Mouse (Mus musculus) forebrain, embryonic 10.5 days (tissue): ENCODE results near the gene Lrrn4cl. TPM values are rescaled to one million over a fixed set of nuclear protein-coding genes. Genes with fewer than 3 reads are reported as not detected.

Source experiments
- DNase-seq: peaks from one replicate; pipeline ENCODE4 v3.0.0-alpha.2; 2017; ENCODE audit warnings: low spot score; ENCODE audit errors: extremely low spot score
- H3K27ac ChIP-seq: fragments of 300-500 bp; sonication (generic); 2 replicates; pipeline ENCODE4 v1.5.1; 2016; ENCODE audit warnings: mild to moderate bottlenecking
- H3K27me3 ChIP-seq: fragments of 300-500 bp; sonication (generic); 2 replicates; pipeline ENCODE4 v1.6.1; 2016; ENCODE audit warnings: mild to moderate bottlenecking; ENCODE audit not compliant: poor library complexity, severe bottlenecking
- H3K36me3 ChIP-seq: fragments of 300-500 bp; sonication (generic); replicated peaks from 2 replicates; pipeline ENCODE4 v1.6.1; 2016; ENCODE audit warnings: mild to moderate bottlenecking, moderate library complexity
- H3K4me1 ChIP-seq: fragments of 300-500 bp; sonication (generic); 2 replicates; pipeline ENCODE4 v1.6.1; 2016
- H3K4me3 ChIP-seq: fragments of 300-500 bp; sonication (generic); 2 replicates; pipeline ENCODE4 v1.5.1; 2016; ENCODE audit warnings: mild to moderate bottlenecking, moderate library complexity
- H3K9me3 ChIP-seq: fragments of 300-500 bp; sonication (generic); 2 replicates; pipeline ENCODE4 v1.6.1; 2016; ENCODE audit warnings: mild to moderate bottlenecking, moderate library complexity
- WGBS: fragments of 180-500 bp; shearing (Covaris S2); methylation state at CpG from one replicate; pipeline ENCODE4 v1.1.7; 2016; 5-methylcytosine and 5-hydroxymethylcytosine counted together
- polyA plus RNA-seq: library from polyadenylated mRNA; unstranded; fragments of >200 nt; fragmentation: Nextera tagmentation; extraction: Ambion mirVana; gene quantifications from 2 replicates; pipeline ENCODE4 v1.2.1, GENCODE M21; 2016

Gene Lrrn4cl
- 0.36 and 0.99 TPM in 2 replicates for polyA plus RNA-seq

GRCm38 (mm10) chr19:8850402-8850901 is at the start of gene Lrrn4cl:
Gene Lrrn4cl, plus strand, starts transcription at chr19:8850768.
- WGBS: 34% methylated on average over 7 of the region's 7 CpGs
- peaks cover 10% of the 10 kb centered on the region for H3K4me1 ChIP-seq
- H3K36me3 ChIP-seq: peaks cover 37% of the 10 kb centered on the region
- peak within 1 kb of the TSS; percentile 20 for H3K27ac ChIP-seq
- H3K27me3 ChIP-seq: no peaks in the 10 kb centered on the region
- no peak within 1 kb of the TSS for H3K4me3 ChIP-seq
- H3K9me3 ChIP-seq: no peaks in the 10 kb centered on the region
- DNase-seq: no peak

DNA sequence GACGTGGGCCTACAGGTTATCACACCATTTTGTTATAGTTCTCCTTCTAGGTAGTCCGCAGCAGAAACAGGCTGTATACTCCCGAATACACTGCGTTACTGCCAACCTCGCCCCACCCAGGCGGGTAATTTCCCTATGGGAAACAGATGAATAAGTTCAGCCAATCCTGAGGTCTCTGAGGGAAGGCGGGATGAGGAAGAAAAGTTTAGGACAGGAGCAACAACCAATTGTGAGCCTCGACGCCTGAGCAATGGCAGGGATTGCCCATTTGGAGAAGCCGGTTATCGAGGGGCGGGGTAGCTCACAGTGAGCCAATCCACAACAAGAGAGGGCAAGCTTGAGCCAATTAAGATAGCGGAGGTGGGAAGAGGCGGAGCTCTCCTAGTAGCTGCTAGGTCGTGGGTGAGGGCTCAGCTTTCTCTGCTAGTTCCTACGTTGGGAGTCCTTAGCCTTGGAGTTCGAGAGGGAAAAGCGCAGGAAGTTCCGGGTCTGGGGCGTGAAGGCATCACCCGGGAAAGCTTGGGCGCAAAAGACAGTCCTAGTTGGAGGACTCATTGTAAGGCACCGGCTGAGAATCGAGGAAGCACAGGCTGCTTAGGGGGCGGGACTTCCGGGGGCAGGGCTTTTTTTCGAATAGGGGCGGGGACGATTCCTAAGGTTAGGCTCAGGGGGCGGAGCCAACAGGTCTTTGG is 48.3 kb upstream of the Lrrn4cl start, which contains the start of gene Zbtb3:
Gene Zbtb3, plus strand, starts transcription at position 426 of the 692 bp plus-strand sequence.
- Histone ChIP-seq H3K27ac (peak within 1 kb of the TSS; percentile 90), H3K36me3 (peaks cover 42% of the 10 kb centered on the region), H3K9me3 (no peaks in the 10 kb centered on the region), H3K4me1 (peaks cover 28% of the 10 kb centered on the region), H3K4me3 (peak within 1 kb of the TSS; percentile 65), H3K27me3 (no peaks in the 10 kb centered on the region)
- under 1% methylated on average over 30 of the region's 30 CpGs for WGBS
- peak; percentile 96 for DNase-seq

DNA sequence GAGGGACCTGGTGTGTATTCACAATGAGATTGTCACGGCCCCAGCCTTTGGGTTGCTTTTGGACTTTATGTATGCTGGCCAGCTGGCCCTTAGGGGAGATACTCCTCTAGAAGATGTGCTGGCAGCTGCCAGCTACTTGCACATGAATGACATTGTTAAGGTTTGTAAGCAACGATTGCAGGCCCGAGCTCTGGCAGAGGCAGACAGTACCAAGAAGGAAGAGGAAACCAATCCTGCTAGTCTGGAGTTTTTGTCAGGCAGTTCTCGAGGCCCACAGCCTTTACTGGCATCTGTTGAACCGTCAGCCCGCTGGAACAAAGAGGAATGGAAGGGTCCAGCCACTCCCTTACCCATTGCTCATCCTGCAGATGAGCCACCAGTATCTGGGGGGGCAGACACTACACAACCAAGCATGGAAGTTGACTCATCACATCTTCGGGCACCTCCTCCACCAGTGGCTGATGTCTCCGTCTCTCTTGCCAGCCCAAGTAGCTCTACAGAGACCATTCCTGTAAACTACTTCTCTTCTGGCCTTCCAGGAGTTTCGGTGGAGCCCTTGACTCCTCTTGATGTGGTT is 47.3 kb upstream of the Lrrn4cl start:
- H3K27me3 ChIP-seq: no peaks in the 10 kb centered on the region
- 94% methylated on average over 9 of the region's 9 CpGs for whole genome bisulfite sequencing
- H3K9me3 ChIP-seq: no peaks in the 10 kb centered on the region
- peak overlapping the region; percentile 90 for H3K27ac ChIP-seq
- peaks cover 52% of the 10 kb centered on the region for H3K36me3 ChIP-seq
- H3K4me3 ChIP-seq: peak overlapping the region; percentile 65
- H3K4me1 ChIP-seq: peaks cover 21% of the 10 kb centered on the region
- no peak for DNase-seq

DNA sequence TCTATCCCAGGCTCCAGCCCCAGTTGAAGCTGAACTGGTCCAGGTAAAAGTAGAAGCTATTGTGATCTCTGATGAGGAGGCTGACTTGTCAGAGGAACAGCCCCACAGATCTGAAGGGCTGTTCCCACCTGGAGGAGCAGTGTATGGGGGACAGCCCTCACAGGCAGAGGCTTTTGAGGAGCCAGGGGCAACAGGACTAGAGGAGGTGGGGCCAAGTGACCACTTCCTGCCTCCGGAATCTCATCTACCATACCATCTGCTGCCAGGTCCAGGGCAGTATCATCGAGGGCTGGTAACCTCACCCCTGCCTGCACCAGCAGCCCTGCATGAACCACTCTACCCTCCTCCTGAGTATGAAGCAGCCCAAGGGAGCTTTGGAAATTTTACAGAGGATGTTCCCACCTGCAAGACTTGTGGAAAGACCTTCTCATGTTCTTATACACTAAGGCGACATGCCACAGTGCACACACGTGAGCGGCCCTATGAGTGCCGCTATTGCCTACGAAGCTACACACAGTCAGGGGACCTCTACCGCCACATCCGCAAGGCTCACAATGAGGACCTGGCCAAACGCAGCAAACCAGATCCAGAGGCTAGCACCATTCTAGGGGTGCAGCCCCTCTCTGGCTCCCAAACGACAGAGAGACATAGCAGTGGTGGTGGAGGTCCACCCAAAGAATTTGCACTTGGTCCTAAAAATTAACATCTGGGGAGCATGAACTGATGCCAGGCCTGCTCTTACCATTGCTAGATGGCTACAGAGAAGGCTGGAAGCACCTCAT is 46.5 kb upstream of the Lrrn4cl start:
- Histone ChIP-seq H3K36me3 (peaks cover 59% of the 10 kb centered on the region), H3K4me3 (peak overlapping the region; percentile 65; the same call in 1 of the 2 replicates)

DNA sequence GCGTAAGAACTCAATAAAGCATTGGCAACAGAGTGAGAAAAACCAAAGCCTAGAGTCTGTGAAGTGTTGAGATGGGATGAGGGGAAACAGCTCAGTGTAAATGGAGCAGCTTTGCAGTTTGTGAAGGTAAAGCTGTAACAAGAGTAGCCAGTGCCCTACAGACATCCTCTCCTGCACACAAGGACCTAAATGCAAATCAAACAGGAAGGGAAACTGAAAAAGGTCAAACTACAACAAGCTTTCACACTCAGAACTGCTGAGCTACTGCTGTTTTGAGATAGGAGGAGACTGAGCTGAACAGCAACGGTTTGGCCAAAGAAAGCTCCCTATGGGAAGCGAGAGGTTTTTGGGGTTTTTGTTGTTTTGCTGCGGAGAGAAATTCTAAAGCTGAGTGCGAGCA is 43.8 kb upstream of the Lrrn4cl start:
- H3K9me3 ChIP-seq: no peaks in the 10 kb centered on the region
- no peak for DNase-seq
- H3K27me3 ChIP-seq: no peaks in the 10 kb centered on the region
- H3K4me3 ChIP-seq: no peak overlapping the region
- WGBS: 96% methylated on average over 5 of the region's 5 CpGs
- peaks cover 86% of the 10 kb centered on the region for H3K36me3 ChIP-seq
- H3K4me1 ChIP-seq: peaks cover 17% of the 10 kb centered on the region
- no peak overlapping the region for H3K27ac ChIP-seq

More for the DNA sequence above, 46.5 kb upstream of the Lrrn4cl start:
- Histone ChIP-seq H3K4me1 (peaks cover 21% of the 10 kb centered on the region), H3K27me3 (no peaks in the 10 kb centered on the region), H3K9me3 (no peaks in the 10 kb centered on the region), H3K27ac (0 out of 2 replicates have a peak overlapping the region, but pooled peaks have one; percentile 90)
- 90% methylated on average over 11 of the region's 11 CpGs for WGBS
- no peak for DNase-seq

DNA sequence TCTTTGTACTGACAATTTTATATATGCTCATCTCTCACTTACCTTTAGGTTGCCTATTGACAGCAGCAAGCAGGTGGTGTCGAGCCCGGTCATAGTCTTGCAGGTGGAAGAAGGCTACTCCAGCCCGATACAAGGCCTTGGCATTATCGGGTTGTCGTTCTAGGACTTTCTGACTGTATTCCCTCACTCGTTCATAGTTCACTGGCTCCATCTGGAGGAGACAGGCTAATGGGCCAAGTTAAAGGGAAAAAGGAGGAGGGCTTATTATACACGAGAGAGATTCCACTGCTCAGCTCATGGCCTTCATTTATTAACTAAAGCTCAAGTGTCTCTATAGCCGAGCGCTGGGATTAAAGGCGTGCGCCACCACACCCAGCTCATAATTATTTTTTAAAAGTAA is 34.8 kb upstream of the Lrrn4cl start:
- Histone ChIP-seq H3K4me1 (peaks cover 31% of the 10 kb centered on the region), H3K4me3 (peak overlapping the region; percentile 4; the same call in 1 of the 2 replicates), H3K36me3 (peaks cover 65% of the 10 kb centered on the region), H3K27ac (no peak overlapping the region), H3K9me3 (no peaks in the 10 kb centered on the region), H3K27me3 (no peaks in the 10 kb centered on the region)
- WGBS: 90% methylated on average over 11 of the region's 11 CpGs
- no peak for DNase-seq

GRCm38 (mm10) chr19:8817001-8817400 is 33.6 kb upstream of the Lrrn4cl start:
- Histone ChIP-seq H3K27me3 (no peaks in the 10 kb centered on the region), H3K9me3 (no peaks in the 10 kb centered on the region), H3K4me3 (peak overlapping the region; percentile 81), H3K36me3 (peaks cover 57% of the 10 kb centered on the region), H3K4me1 (peaks cover 38% of the 10 kb centered on the region), H3K27ac (no peak overlapping the region; the same call in 1 of the 2 replicates)
- WGBS: 75% methylated on average over 3 of the region's 3 CpGs
- DNase-seq: no peak

DNA sequence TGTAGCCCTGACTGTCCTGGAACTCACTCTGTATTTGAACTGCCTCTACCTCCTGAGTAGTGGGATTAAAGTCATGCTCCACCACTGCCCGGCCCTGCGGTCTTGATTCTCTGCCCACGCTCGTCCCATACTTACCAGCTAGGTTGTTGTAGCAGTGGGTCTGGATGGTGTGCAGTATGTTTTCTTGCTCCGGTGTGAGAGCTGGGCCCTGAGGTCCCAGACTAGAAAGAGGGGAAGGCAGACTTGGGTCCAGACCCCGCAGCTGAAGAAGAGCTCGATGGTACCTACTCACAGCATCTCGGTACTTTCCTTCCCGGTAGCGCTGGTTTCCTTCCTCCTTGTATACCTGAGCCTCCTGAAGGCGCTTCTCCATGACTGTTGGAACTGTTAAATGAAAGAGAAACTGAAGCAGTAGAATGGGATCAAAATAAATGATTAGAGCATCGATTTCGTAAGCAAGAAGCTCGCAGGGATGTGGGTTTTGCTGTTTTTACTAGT is 32.2 kb upstream of the Lrrn4cl start:
- WGBS: 37% methylated on average over 14 of the region's 14 CpGs
- H3K36me3 ChIP-seq: peaks cover 53% of the 10 kb centered on the region
- no peak for DNase-seq
- peak overlapping the region; percentile 97 for H3K27ac ChIP-seq
- no peaks in the 10 kb centered on the region for H3K27me3 ChIP-seq
- no peaks in the 10 kb centered on the region for H3K9me3 ChIP-seq
- H3K4me3 ChIP-seq: peak overlapping the region; percentile 81
- peaks cover 52% of the 10 kb centered on the region for H3K4me1 ChIP-seq

- Histone ChIP-seq H3K4me3 (peak within 1 kb of the TSS; percentile 81), H3K36me3 (peaks cover 53% of the 10 kb centered on the region), H3K9me3 (no peaks in the 10 kb centered on the region), H3K27me3 (no peaks in the 10 kb centered on the region), H3K27ac (peak within 1 kb of the TSS; percentile 97), H3K4me1 (peaks cover 52% of the 10 kb centered on the region)
- WGBS: 1% methylated on average over 33 of the region's 33 CpGs
- peak; percentile 97 for DNase-seq
Measured at GRCm38 (mm10) chr19:8818801-8819595, 31.6 kb upstream of the Lrrn4cl start, which contains the start of gene Ttc9c. Gene Ttc9c, minus strand, starts transcription at chr19:8819333.

DNA sequence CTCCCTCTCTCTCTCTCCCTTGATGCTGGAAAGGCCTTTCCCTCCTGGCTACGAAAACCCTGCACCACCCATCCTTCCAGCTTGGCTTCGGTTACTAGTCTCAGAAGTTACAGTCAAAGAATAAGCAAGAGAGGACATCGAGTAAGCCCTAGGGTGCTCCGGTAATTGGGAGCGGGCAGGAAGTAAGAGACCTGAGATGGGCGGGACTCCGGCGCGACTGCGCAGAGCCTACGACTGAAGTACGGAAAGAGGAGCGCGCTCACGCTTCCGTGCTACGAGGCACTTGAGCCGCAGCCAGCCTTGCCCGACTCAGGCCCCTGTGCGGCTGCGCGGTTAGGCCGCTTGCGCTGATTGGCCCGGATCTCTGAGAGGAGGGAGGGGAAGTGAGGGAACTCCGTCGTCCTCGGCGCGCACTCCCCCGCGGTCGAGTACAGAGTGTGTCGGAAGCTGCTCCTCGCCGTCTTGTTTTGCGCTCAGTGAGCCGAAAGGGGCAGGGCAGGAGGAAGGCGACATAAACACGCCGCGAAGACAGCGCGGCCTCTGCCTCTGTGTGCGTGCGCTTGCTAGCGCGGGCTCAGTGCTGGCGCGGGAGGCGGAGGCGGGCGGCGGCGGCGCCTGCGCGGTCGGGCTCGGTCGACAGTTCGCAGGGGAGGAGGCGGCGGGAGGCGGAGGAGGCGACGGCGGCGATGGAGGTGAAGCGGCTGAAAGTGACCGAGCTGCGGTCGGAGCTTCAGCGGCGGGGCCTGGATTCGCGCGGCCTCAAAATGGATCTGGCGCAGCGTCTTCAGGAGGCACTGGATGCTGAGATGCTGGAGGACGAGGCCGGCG is 30.8 kb upstream of the Lrrn4cl start, which contains the start of gene Hnrnpul2:
Gene Hnrnpul2, plus strand, starts transcription at position 415 of the 828 bp plus-strand sequence.
- H3K4me1 ChIP-seq: peaks cover 52% of the 10 kb centered on the region

DNA sequence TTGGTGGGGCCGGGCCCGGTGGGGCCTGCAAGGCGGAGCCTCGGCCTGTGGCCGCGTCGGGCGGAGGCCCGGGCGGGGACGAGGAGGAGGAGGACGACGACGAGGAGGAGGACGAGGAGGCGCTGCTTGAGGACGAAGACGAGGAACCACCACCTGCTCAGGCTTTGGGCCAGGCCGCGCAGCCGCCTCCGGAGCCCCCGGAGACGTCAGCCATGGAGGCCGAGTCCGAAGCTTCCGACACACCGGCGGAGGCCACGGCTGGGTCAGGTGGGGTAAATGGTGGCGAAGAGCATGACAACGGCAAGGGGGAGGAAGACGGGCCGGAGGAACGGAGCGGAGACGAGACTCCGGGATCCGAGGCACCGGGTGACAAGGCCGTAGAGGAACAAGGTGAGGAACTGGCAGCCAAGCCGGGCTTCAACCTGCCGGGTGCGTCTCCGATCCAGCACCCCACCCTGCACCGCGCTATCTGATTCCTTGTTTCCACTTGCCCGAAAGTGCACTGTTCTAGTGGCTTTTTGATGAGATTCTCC is 30.1 kb upstream of the Lrrn4cl start:
- peaks cover 48% of the 10 kb centered on the region for H3K4me1 ChIP-seq
- H3K4me3 ChIP-seq: peak overlapping the region; percentile 81
- DNase-seq: no peak
- H3K27ac ChIP-seq: peak overlapping the region; percentile 97
- H3K9me3 ChIP-seq: no peaks in the 10 kb centered on the region
- H3K36me3 ChIP-seq: peaks cover 53% of the 10 kb centered on the region
- WGBS: under 1% methylated on average over 48 of the region's 48 CpGs
- H3K27me3 ChIP-seq: no peaks in the 10 kb centered on the region

More for the DNA sequence above, 30.8 kb upstream of the Lrrn4cl start, which contains the start of gene Hnrnpul2:
- H3K27ac ChIP-seq: peak within 1 kb of the TSS; percentile 97
- H3K36me3 ChIP-seq: peaks cover 53% of the 10 kb centered on the region
- no peaks in the 10 kb centered on the region for H3K9me3 ChIP-seq
- DNase-seq: peak; percentile 97
- no peaks in the 10 kb centered on the region for H3K27me3 ChIP-seq
- under 1% methylated on average over 83 of the region's 83 CpGs for WGBS
- peak within 1 kb of the TSS; percentile 81 for H3K4me3 ChIP-seq
